ENCODE assay signal across 8 mouse cellular contexts in the genomic region with DNA sequence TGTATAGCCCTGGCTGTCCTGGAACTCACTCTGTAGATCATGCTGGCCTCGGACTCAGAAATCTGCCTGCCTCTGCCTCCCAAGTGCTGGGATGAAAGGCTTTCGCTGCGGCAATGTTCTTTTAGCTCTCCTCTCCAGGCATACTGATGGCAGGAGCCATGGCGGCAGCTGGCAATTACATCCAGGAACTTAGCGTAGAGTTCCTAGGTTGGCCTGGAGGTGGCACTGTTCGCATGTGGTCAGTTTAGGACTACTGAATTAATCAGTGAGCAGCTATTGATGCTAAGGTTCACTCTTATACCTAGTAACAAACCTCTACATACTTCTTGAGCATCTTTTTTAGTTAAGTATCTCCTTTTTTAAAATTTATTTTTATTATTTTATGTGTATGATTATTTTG. TPM values are rescaled to one million over a fixed set of nuclear protein-coding genes. Genes with fewer than 3 reads are reported as not detected.
DNase-seq lines count a peak whose midpoint lies in the region; ATAC-seq lines count a peak whose summit lies in the region.

No protein-coding gene starts in this region.

- no peaks in the 10 kb centered on the region for H3K9me3 ChIP-seq in midbrain, embryonic 10.5 days (replicated peaks)
- no peaks in the 10 kb centered on the region for H3K9me3 ChIP-seq in midbrain, embryonic 15.5 days
- H3K9me3 ChIP-seq in embryonic facial prominence, embryonic 11.5 days (replicated peaks; ENCODE audit: control insufficient read depth, low read length) = no peaks in the 10 kb centered on the region

- no peaks in the 10 kb centered on the region for H3K27me3 ChIP-seq in midbrain, embryonic 10.5 days (ENCODE audit: low read depth, poor library complexity, severe bottlenecking)
- no peaks in the 10 kb centered on the region for H3K27me3 ChIP-seq in midbrain, embryonic 15.5 days (replicated peaks)
- H3K27me3 ChIP-seq in embryonic facial prominence, embryonic 11.5 days (ENCODE audit: control insufficient read depth, insufficient read depth, low read length) = no peaks in the 10 kb centered on the region

- 30% methylated on average over 6 of the region's 6 CpGs for WGBS in midbrain, embryonic 10.5 days
- 31% methylated on average over 6 of the region's 6 CpGs for WGBS in midbrain, embryonic 15.5 days
- WGBS in embryonic facial prominence, embryonic 11.5 days = 31% methylated on average over 6 of the region's 6 CpGs

- peak; percentile 74 for DNase-seq in midbrain, embryonic 10.5 days (ENCODE audit: low spot score)
- DNase-seq in adrenal gland, postnatal 36 days = peak; percentile 87 to 88
- DNase-seq in embryonic facial prominence, embryonic 11.5 days (ENCODE audit: low spot score) = peak; percentile 84
- peak; percentile 89 for DNase-seq in heart, postnatal 4 days
- peak; percentile 60 to 83 for DNase-seq in left cerebral cortex, postnatal 10 days (ENCODE audit: extremely low spot score in 1 of 2, low spot score in 2 of 2)
- DNase-seq in natural killer cell, adult 2 months (ENCODE audit: low spot score in 2 of 2) = peak; percentile 75 to 82
- DNase-seq in thymus, adult 18-20 months = peak; percentile 44 to 64

- no peak overlapping the region for H3K9ac ChIP-seq in midbrain, embryonic 15.5 days
- H3K9ac ChIP-seq in embryonic facial prominence, embryonic 11.5 days (replicated peaks; ENCODE audit: low read length) = no peak overlapping the region

- intact Hi-C loops in left cerebral cortex, postnatal 10 days (cut with DNase I) = loop anchor here (5.0 kb wide), 1 partner anchor 300 kb away; no protein-coding TSS in a partner anchor

- peaks cover 17% of the 10 kb centered on the region for H3K4me1 ChIP-seq in midbrain, embryonic 10.5 days
- peaks cover 10% of the 10 kb centered on the region for H3K4me1 ChIP-seq in midbrain, embryonic 15.5 days
- no peaks in the 10 kb centered on the region for H3K4me1 ChIP-seq in embryonic facial prominence, embryonic 11.5 days (ENCODE audit: control insufficient read depth, insufficient read depth, low read length)

- no peak overlapping the region for H3K4me3 ChIP-seq in midbrain, embryonic 10.5 days
- H3K4me3 ChIP-seq in midbrain, embryonic 15.5 days = no peak overlapping the region
- no peak overlapping the region for H3K4me3 ChIP-seq in embryonic facial prominence, embryonic 11.5 days (ENCODE audit: low read depth, low read length)

- no peaks in the 10 kb centered on the region for H3K36me3 ChIP-seq in midbrain, embryonic 10.5 days
- no peaks in the 10 kb centered on the region for H3K36me3 ChIP-seq in midbrain, embryonic 15.5 days (replicated peaks)
- H3K36me3 ChIP-seq in embryonic facial prominence, embryonic 11.5 days (replicated peaks; ENCODE audit: control insufficient read depth, insufficient read depth, low read depth, low read length) = no peaks in the 10 kb centered on the region

- H3K27ac ChIP-seq in midbrain, embryonic 10.5 days (replicated peaks) = no peak overlapping the region
- H3K27ac ChIP-seq in midbrain, embryonic 15.5 days = no peak overlapping the region
- H3K27ac ChIP-seq in embryonic facial prominence, embryonic 11.5 days (replicated peaks; ENCODE audit: low read depth, low read length) = no peak overlapping the region

- ATAC-seq in midbrain, embryonic 15.5 days (replicated peaks) = no peak
- ATAC-seq in embryonic facial prominence, embryonic 11.5 days (replicated peaks; ENCODE audit: insufficient number of reproducible peaks, low FRiP score, low TSS enrichment, low read depth) = no peak

- no peak overlapping the region for H3K4me2 ChIP-seq in midbrain, embryonic 15.5 days
- no peak overlapping the region for H3K4me2 ChIP-seq in embryonic facial prominence, embryonic 11.5 days (ENCODE audit: low read depth, low read length)

RNA-seq across cellular contexts. Expression of a gene that starts 3.5 kb away (rescaled TPM):
- 2.5 and 2.9 TPM in 2 replicates for polyA plus RNA-seq in midbrain, embryonic 10.5 days (2016; fragmentation: Nextera tagmentation; extraction: Ambion mirVana)
- polyA plus RNA-seq in midbrain, embryonic 15.5 days (2015; fragmentation: Nextera tagmentation; extraction: Ambion mirVana) = 4.8 and 4.9 TPM in 2 replicates
- total RNA-seq in adrenal gland, postnatal 36 days (2021) = 1 to 10 TPM; 4.7 to 6.2 TPM
- polyA plus RNA-seq in embryonic facial prominence, embryonic 11.5 days (2014; fragmentation: Nextera tagmentation; extraction: Ambion mirVana) = 4.5 and 5.4 TPM in 2 replicates
- 1 to 10 TPM; 8.4 to 9.0 TPM for total RNA-seq in heart, postnatal 4 days (2021)
- total RNA-seq in left cerebral cortex, postnatal 10 days (2021) = 10 to 100 TPM; 12.5 to 14.2 TPM

RNA-seq across cellular contexts. Expression of a gene that starts 31.4 kb away (rescaled TPM):
- 23.7 and 27.1 TPM in 2 replicates for polyA plus RNA-seq in midbrain, embryonic 10.5 days (2016; fragmentation: Nextera tagmentation; extraction: Ambion mirVana)
- polyA plus RNA-seq in midbrain, embryonic 15.5 days (2015; fragmentation: Nextera tagmentation; extraction: Ambion mirVana) = 22.0 and 22.1 TPM in 2 replicates
- total RNA-seq in adrenal gland, postnatal 36 days (2021) = 100 to 1,000 TPM in 1 of 2 experiments, 10 to 100 TPM in 1; 95.5 to 114 TPM
- polyA plus RNA-seq in embryonic facial prominence, embryonic 11.5 days (2014; fragmentation: Nextera tagmentation; extraction: Ambion mirVana) = 30.4 and 32.6 TPM in 2 replicates
- total RNA-seq in heart, postnatal 4 days (2021) = 10 to 100 TPM; 77.6 to 84.1 TPM
- 10 to 100 TPM; 30.9 to 34.0 TPM for total RNA-seq in left cerebral cortex, postnatal 10 days (2021)

RNA-seq across cellular contexts. Expression of a gene that starts 43.9 kb away (rescaled TPM):
- polyA plus RNA-seq in midbrain, embryonic 10.5 days (2016; fragmentation: Nextera tagmentation; extraction: Ambion mirVana) = 48.0 and 50.2 TPM in 2 replicates
- 38.5 and 40.3 TPM in 2 replicates for polyA plus RNA-seq in midbrain, embryonic 15.5 days (2015; fragmentation: Nextera tagmentation; extraction: Ambion mirVana)
- 10 to 100 TPM; 16.1 to 17.2 TPM for total RNA-seq in adrenal gland, postnatal 36 days (2021)
- 33.0 and 38.8 TPM in 2 replicates for polyA plus RNA-seq in embryonic facial prominence, embryonic 11.5 days (2014; fragmentation: Nextera tagmentation; extraction: Ambion mirVana)
- total RNA-seq in heart, postnatal 4 days (2021) = 10 to 100 TPM in 1 of 2 experiments, 1 to 10 TPM in 1; 9.2 to 11.0 TPM
- 10 to 100 TPM; 25.4 to 28.3 TPM for total RNA-seq in left cerebral cortex, postnatal 10 days (2021)

RNA-seq across cellular contexts. Expression of a gene that starts 47.7 kb away (rescaled TPM):
- 7.0 and 7.4 TPM in 2 replicates for polyA plus RNA-seq in midbrain, embryonic 10.5 days (2016; fragmentation: Nextera tagmentation; extraction: Ambion mirVana)
- polyA plus RNA-seq in midbrain, embryonic 15.5 days (2015; fragmentation: Nextera tagmentation; extraction: Ambion mirVana) = 5.2 and 7.2 TPM in 2 replicates
- 1 to 10 TPM; 2.6 to 3.3 TPM for total RNA-seq in adrenal gland, postnatal 36 days (2021)
- polyA plus RNA-seq in embryonic facial prominence, embryonic 11.5 days (2014; fragmentation: Nextera tagmentation; extraction: Ambion mirVana) = 7.3 and 8.5 TPM in 2 replicates
- 1 to 10 TPM; 3.1 to 3.5 TPM for total RNA-seq in heart, postnatal 4 days (2021)
- 1 to 10 TPM; 7.6 to 7.8 TPM for total RNA-seq in left cerebral cortex, postnatal 10 days (2021)
